Mouse (Mus musculus) embryonic facial prominence, embryonic 12.5 days (tissue): ENCODE data around the gene Gpr156. TPM values are rescaled to one million over a fixed set of nuclear protein-coding genes. Genes with fewer than 3 reads are reported as not detected.

Experiments
- ATAC-seq: fragments of 200-750 bp; cut with Nextera tagmentation; 2 replicates; pipeline ENCODE4 v1.8.0; 2017; ENCODE audit not compliant: insufficient number of reproducible peaks, insufficient read depth, low FRiP score, low TSS enrichment
- H3K27ac ChIP-seq: fragments of 300-500 bp; sonication (generic); 2 replicates; pipeline ENCODE4 v1.5.1; 2016; ENCODE audit warnings: mild to moderate bottlenecking
- H3K27me3 ChIP-seq: fragments of 300-500 bp; sonication (generic); 2 replicates; pipeline ENCODE4 v1.6.1; 2016; ENCODE audit warnings: mild to moderate bottlenecking, moderate library complexity
- H3K36me3 ChIP-seq: fragments of 300-500 bp; sonication (generic); 2 replicates; pipeline ENCODE4 v1.6.1; 2016; ENCODE audit warnings: mild to moderate bottlenecking
- H3K4me1 ChIP-seq: fragments of 300-500 bp; sonication (generic); 2 replicates; pipeline ENCODE4 v1.6.1; 2016
- H3K4me2 ChIP-seq: fragments of 300-500 bp; sonication (generic); replicated peaks from 2 replicates; pipeline ENCODE4 v1.6.1; 2016; ENCODE audit warnings: mild to moderate bottlenecking, moderate library complexity
- H3K4me3 ChIP-seq: fragments of 300-500 bp; sonication (generic); 2 replicates; pipeline ENCODE4 v1.5.1; 2016; ENCODE audit warnings: mild to moderate bottlenecking
- H3K9ac ChIP-seq: fragments of 300-500 bp; sonication (generic); 2 replicates; pipeline ENCODE4 v1.6.1; 2016; ENCODE audit warnings: mild to moderate bottlenecking, moderate library complexity
- H3K9me3 ChIP-seq: fragments of 300-500 bp; sonication (generic); 2 replicates; pipeline ENCODE4 v1.6.1; 2016; ENCODE audit warnings: mild to moderate bottlenecking, moderate library complexity
- WGBS: fragments of 180-500 bp; shearing (Covaris S2); methylation state at CpG from one replicate; pipeline ENCODE4 v1.1.7; 2016; 5-methylcytosine and 5-hydroxymethylcytosine counted together
- polyA plus RNA-seq: library from polyadenylated mRNA; unstranded; fragments of >200 nt; fragmentation: Nextera tagmentation; extraction: Ambion mirVana; gene quantifications from 2 replicates; pipeline ENCODE4 v1.2.1, GENCODE M21; 2016

Gpr156 gene
- 1.2 and 1.5 TPM in 2 replicates for polyA plus RNA-seq

GRCm38 (mm10) chr16:37916138-37916817, at the start of gene Gpr156:
Gpr156 (plus strand) TSS chr16:37916496.
- peak within 1 kb of the TSS; percentile 45 for H3K4me3 ChIP-seq
- 2% methylated on average over 53 of the region's 53 CpGs for WGBS
- ATAC-seq: peak; percentile 86
- H3K27ac ChIP-seq: no peak within 1 kb of the TSS
- H3K27me3 ChIP-seq: peaks cover 29% of the 10 kb centered on the region
- H3K9me3 ChIP-seq: no peaks in the 10 kb centered on the region
- no peaks in the 10 kb centered on the region for H3K36me3 ChIP-seq
- H3K4me1 ChIP-seq: no peaks in the 10 kb centered on the region
- peak within 1 kb of the TSS; percentile 56 for H3K9ac ChIP-seq
- H3K4me2 ChIP-seq: peak within 1 kb of the TSS; percentile 77

GRCm38 (mm10) chr16:37867791-37868505, 48.3 kb upstream of the Gpr156 start, which contains the start of gene Lrrc58:
Lrrc58 (plus strand) TSS chr16:37868389.
- H3K9me3 ChIP-seq: no peaks in the 10 kb centered on the region
- peaks cover 17% of the 10 kb centered on the region; the same call in 1 of the 2 replicates for H3K4me1 ChIP-seq
- no peaks in the 10 kb centered on the region for H3K27me3 ChIP-seq
- H3K4me3 ChIP-seq: peak within 1 kb of the TSS; percentile 99
- peak within 1 kb of the TSS; percentile 59 for H3K4me2 ChIP-seq
- peak; percentile 92 for ATAC-seq
- H3K27ac ChIP-seq: peak within 1 kb of the TSS; percentile 97
- peak within 1 kb of the TSS; percentile 99 for H3K9ac ChIP-seq
- no peaks in the 10 kb centered on the region for H3K36me3 ChIP-seq
- WGBS: under 1% methylated on average over 76 of the region's 86 CpGs

GRCm38 (mm10) chr16:37868506-37869469, 47.5 kb upstream of the Gpr156 start:
- H3K4me2 ChIP-seq: peak overlapping the region; percentile 59
- H3K4me3 ChIP-seq: peak overlapping the region; percentile 99
- H3K36me3 ChIP-seq: no peaks in the 10 kb centered on the region
- H3K4me1 ChIP-seq: peaks cover 17% of the 10 kb centered on the region; the same call in 1 of the 2 replicates
- under 1% methylated on average over 79 of the region's 87 CpGs for WGBS
- no peaks in the 10 kb centered on the region for H3K27me3 ChIP-seq
- peak; percentile 73 for ATAC-seq
- H3K9ac ChIP-seq: peak overlapping the region; percentile 99
- peak overlapping the region; percentile 97 for H3K27ac ChIP-seq
- no peaks in the 10 kb centered on the region for H3K9me3 ChIP-seq

GRCm38 (mm10) chr16:37869470-37870231, 46.6 kb upstream of the Gpr156 start:
- Histone ChIP-seq H3K4me3 (peak overlapping the region; percentile 99), H3K36me3 (no peaks in the 10 kb centered on the region), H3K4me2 (peak overlapping the region; percentile 59), H3K27me3 (no peaks in the 10 kb centered on the region), H3K27ac (peak overlapping the region; percentile 97), H3K9ac (peak overlapping the region; percentile 99), H3K9me3 (no peaks in the 10 kb centered on the region), H3K4me1 (peaks cover 17% of the 10 kb centered on the region; the same call in 1 of the 2 replicates)
- WGBS: 22% methylated on average over 4 of the region's 4 CpGs
- no peak for ATAC-seq

GRCm38 (mm10) chr16:37871112-37871715, 45.1 kb upstream of the Gpr156 start:
- ATAC-seq: no peak

GRCm38 (mm10) chr16:37874501-37875235, 41.6 kb upstream of the Gpr156 start:
- Histone ChIP-seq H3K36me3 (peaks cover 23% of the 10 kb centered on the region), H3K9me3 (no peaks in the 10 kb centered on the region), H3K27ac (no peak overlapping the region), H3K4me1 (peaks cover 16% of the 10 kb centered on the region; the same call in 1 of the 2 replicates), H3K9ac (no peak overlapping the region), H3K4me3 (no peak overlapping the region), H3K4me2 (no peak overlapping the region), H3K27me3 (no peaks in the 10 kb centered on the region)
- 84% methylated on average over 4 of the region's 4 CpGs for WGBS
- no peak for ATAC-seq

More at GRCm38 (mm10) chr16:37871112-37871715, 45.1 kb upstream of the Gpr156 start:
- H3K4me2 ChIP-seq: peak overlapping the region; percentile 17; the same call in 1 of the 2 replicates
- no peak overlapping the region for H3K9ac ChIP-seq
- H3K4me3 ChIP-seq: no peak overlapping the region
- 87% methylated on average over 4 of the region's 4 CpGs for WGBS
- no peaks in the 10 kb centered on the region for H3K9me3 ChIP-seq
- no peaks in the 10 kb centered on the region for H3K27me3 ChIP-seq
- H3K27ac ChIP-seq: no peak overlapping the region
- H3K36me3 ChIP-seq: no peaks in the 10 kb centered on the region
- peaks cover 17% of the 10 kb centered on the region; the same call in 1 of the 2 replicates for H3K4me1 ChIP-seq

GRCm38 (mm10) chr16:37877406-37877805, 38.9 kb upstream of the Gpr156 start:
- Histone ChIP-seq H3K4me1 (no peaks in the 10 kb centered on the region), H3K4me3 (no peak overlapping the region), H3K27me3 (no peaks in the 10 kb centered on the region), H3K27ac (no peak overlapping the region), H3K4me2 (no peak overlapping the region), H3K9me3 (no peaks in the 10 kb centered on the region), H3K9ac (no peak overlapping the region), H3K36me3 (peaks cover 47% of the 10 kb centered on the region)
- 92% methylated on average over 3 of the region's 3 CpGs for WGBS
- no peak for ATAC-seq

GRCm38 (mm10) chr16:37878951-37879505, 37.3 kb upstream of the Gpr156 start:
- no peak overlapping the region for H3K4me2 ChIP-seq
- no peak overlapping the region for H3K4me3 ChIP-seq
- H3K9ac ChIP-seq: no peak overlapping the region
- peaks cover 63% of the 10 kb centered on the region for H3K36me3 ChIP-seq
- no peak for ATAC-seq
- H3K27me3 ChIP-seq: no peaks in the 10 kb centered on the region
- H3K27ac ChIP-seq: no peak overlapping the region
- no peaks in the 10 kb centered on the region for H3K9me3 ChIP-seq
- WGBS: 91% methylated on average over 7 of the region's 7 CpGs
- no peaks in the 10 kb centered on the region for H3K4me1 ChIP-seq

GRCm38 (mm10) chr16:37879750-37880419, 36.4 kb upstream of the Gpr156 start:
- 94% methylated on average over 4 of the region's 4 CpGs for WGBS

More at GRCm38 (mm10) chr16:37879750-37880419, 36.4 kb upstream of the Gpr156 start:
- Histone ChIP-seq H3K4me2 (no peak overlapping the region), H3K36me3 (peaks cover 64% of the 10 kb centered on the region), H3K27me3 (no peaks in the 10 kb centered on the region), H3K4me1 (no peaks in the 10 kb centered on the region), H3K9me3 (no peaks in the 10 kb centered on the region), H3K27ac (no peak overlapping the region), H3K9ac (no peak overlapping the region), H3K4me3 (no peak overlapping the region)
- no peak for ATAC-seq
